Mouse (Mus musculus) cerebellum, adult 2 months (tissue): ENCODE measurements around the gene Pear1. TPM values are rescaled to one million over a fixed set of nuclear protein-coding genes. Genes with fewer than 3 reads are reported as not detected.

Experiments
- DNase-seq, 2 experiments: peaks; one replicate each; pipeline ENCODE4 v3.0.0; 2021
- H3K27ac ChIP-seq: fragments of 200-500 bp; 2 replicates; pipeline ENCODE4 v1.5.1; 2012; ENCODE audit warnings: low read length, control low read depth, inconsistent platforms; ENCODE audit not compliant: insufficient read depth
- H3K27me3 ChIP-seq: fragments of 200-500 bp; 2 replicates; pipeline ENCODE4 v1.6.1; 2012; ENCODE audit warnings: inconsistent platforms, mild to moderate bottlenecking, low read length, moderate library complexity; ENCODE audit not compliant: control insufficient read depth, insufficient read depth
- H3K4me1 ChIP-seq: fragments of 200-500 bp; 2 replicates; pipeline ENCODE4 v1.6.1; 2011; ENCODE audit warnings: low read length; ENCODE audit not compliant: control insufficient read depth, insufficient read depth
- H3K4me3 ChIP-seq: fragments of 200-500 bp; replicated peaks from 2 replicates; pipeline ENCODE3; 2011; ENCODE audit warnings: mild to moderate bottlenecking, low read depth, low read length, control low read depth; ENCODE audit not compliant: insufficient read depth
- CTCF ChIP-seq: fragments of 200-500 bp; IDR thresholded peaks from 2 replicates; pipeline ENCODE4 v1.5.1; 2011; ENCODE audit warnings: low read depth, mild to moderate bottlenecking, control low read depth, low read length, moderate library complexity, borderline replicate concordance; ENCODE audit not compliant: insufficient read depth
- POLR2A ChIP-seq: fragments of 200-500 bp; IDR thresholded peaks from 2 replicates; pipeline ENCODE4 v1.6.1; 2011; ENCODE audit warnings: low read length, control low read depth, borderline replicate concordance; ENCODE audit not compliant: insufficient read depth
- WGBS: fragments of 180-500 bp; shearing (Covaris S2); methylation state at CpG from one replicate; pipeline ENCODE4 v1.1.7; 2018; 5-methylcytosine and 5-hydroxymethylcytosine counted together
- polyA plus RNA-seq: library from polyadenylated mRNA; depleted of rRNA; stranded (reverse); fragments of >200 nt; gene quantifications from 2 replicates; pipeline ENCODE4 v1.2.3, GENCODE M21; 2012

The Pear1 gene
- polyA plus RNA-seq, 1 experiment = 8.5 TPM

- no peak overlapping the region for H3K27ac ChIP-seq
- 59% methylated on average over 12 of the region's 12 CpGs for WGBS
- no peaks in the 10 kb centered on the region for H3K4me1 ChIP-seq
- DNase-seq = no peak
- TF ChIP-seq CTCF (no peak), POLR2A (no peak)
- H3K4me3 ChIP-seq = no peak overlapping the region
- H3K27me3 ChIP-seq = no peaks in the 10 kb centered on the region
Measured at GRCm38 (mm10) chr3:87818226-87818625, 5.9 kb downstream of the Pear1 start.

GRCm38 (mm10) chr3:87816646-87817093 is 7.4 kb downstream of the Pear1 start:
- WGBS = 7% methylated on average over 12 of the region's 12 CpGs
- TF ChIP-seq CTCF = peak; percentile 96
- no peak for TF ChIP-seq POLR2A

GRCm38 (mm10) chr3:87816166-87816565 is 7.9 kb downstream of the Pear1 start:
- TF ChIP-seq POLR2A (no peak), CTCF (no peak)

More at GRCm38 (mm10) chr3:87816646-87817093, 7.4 kb downstream of the Pear1 start:
- no peak overlapping the region for H3K4me3 ChIP-seq
- H3K27me3 ChIP-seq = no peaks in the 10 kb centered on the region
- peak; percentile 66 to 73 for DNase-seq
- H3K4me1 ChIP-seq = no peaks in the 10 kb centered on the region
- no peak overlapping the region for H3K27ac ChIP-seq

GRCm38 (mm10) chr3:87812873-87813272 is 11.2 kb downstream of the Pear1 start:
- Histone ChIP-seq H3K27me3 (no peaks in the 10 kb centered on the region; the same call in 1 of the 2 replicates), H3K4me1 (no peaks in the 10 kb centered on the region), H3K4me3 (no peak overlapping the region), H3K27ac (no peak overlapping the region)
- no peak for DNase-seq
- 32% methylated on average over 10 of the region's 10 CpGs for WGBS
- TF ChIP-seq POLR2A (no peak), CTCF (no peak)

More at GRCm38 (mm10) chr3:87816166-87816565, 7.9 kb downstream of the Pear1 start:
- Histone ChIP-seq H3K4me1 (no peaks in the 10 kb centered on the region), H3K27me3 (no peaks in the 10 kb centered on the region), H3K27ac (no peak overlapping the region), H3K4me3 (no peak overlapping the region)
- DNase-seq = no peak
- WGBS = 70% methylated on average over 6 of the region's 6 CpGs

GRCm38 (mm10) chr3:87812413-87812812 is 11.7 kb downstream of the Pear1 start:
- H3K27me3 ChIP-seq = no peaks in the 10 kb centered on the region; the same call in 1 of the 2 replicates
- TF ChIP-seq CTCF (no peak), POLR2A (no peak)
- H3K4me1 ChIP-seq = no peaks in the 10 kb centered on the region
- H3K4me3 ChIP-seq = no peak overlapping the region
- no peak for DNase-seq
- no peak overlapping the region for H3K27ac ChIP-seq
- WGBS = 88% methylated on average over 4 of the region's 4 CpGs

GRCm38 (mm10) chr3:87811297-87811696 is 12.8 kb downstream of the Pear1 start:
- WGBS = 82% methylated on average over 8 of the region's 8 CpGs
- DNase-seq = no peak
- H3K27ac ChIP-seq = no peak overlapping the region
- H3K4me1 ChIP-seq = no peaks in the 10 kb centered on the region
- no peak for TF ChIP-seq POLR2A
- H3K4me3 ChIP-seq = no peak overlapping the region
- no peaks in the 10 kb centered on the region; the same call in 1 of the 2 replicates for H3K27me3 ChIP-seq

- H3K4me3 ChIP-seq = no peak overlapping the region
- TF ChIP-seq CTCF (no peak), POLR2A (no peak)
- no peak overlapping the region for H3K27ac ChIP-seq
- WGBS = 11% methylated on average over 28 of the region's 28 CpGs
- no peaks in the 10 kb centered on the region for H3K4me1 ChIP-seq
- H3K27me3 ChIP-seq = no peaks in the 10 kb centered on the region; the same call in 1 of the 2 replicates
- no peak for DNase-seq
Measured at GRCm38 (mm10) chr3:87809322-87809962, 14.7 kb downstream of the Pear1 start.

GRCm38 (mm10) chr3:87804038-87804677 is 19.9 kb downstream of the Pear1 start:
- no peak for DNase-seq
- Histone ChIP-seq H3K27me3 (no peaks in the 10 kb centered on the region; the same call in 1 of the 2 replicates), H3K4me1 (peaks cover 5% of the 10 kb centered on the region; the same call in 1 of the 2 replicates), H3K4me3 (peak overlapping the region; percentile 41), H3K27ac (no peak overlapping the region)
- 5% methylated on average over 26 of the region's 26 CpGs for WGBS
- TF ChIP-seq CTCF (no peak), POLR2A (no peak)
